ENCODE assay signal across 20 mouse cellular contexts in genomic region chr7:136378321-136378720, GRCm38 (mm10).
DNase-seq lines count a peak whose midpoint lies in the region; ATAC-seq and TF ChIP-seq lines count a peak whose summit lies in the region.
"Had no signal": no experiment of that assay in that cellular context is flagged by ENCODE, and none has a peak within 500 bp of the region (broad histone marks: within the 10 kb centered on the region; RNA-seq: fewer than 3 reads in every experiment).

No protein-coding gene starts in this region.

- peaks cover 45% of the 10 kb centered on the region for H3K4me1 ChIP-seq in heart, embryonic 12.5 days (replicated peaks)
- no peaks in the 10 kb centered on the region for H3K4me1 ChIP-seq in liver, postnatal 0 days (ENCODE audit: insufficient read depth)
- H3K4me1 ChIP-seq in liver, embryonic 11.5 days (replicated peaks; ENCODE audit: control insufficient read depth, insufficient read depth, low read length) = no peaks in the 10 kb centered on the region
- peaks cover 30% of the 10 kb centered on the region for H3K4me1 ChIP-seq in embryonic facial prominence, embryonic 14.5 days (ENCODE audit: control insufficient read depth, insufficient read depth, low read length)
- H3K4me1 ChIP-seq: hindbrain, embryonic 15.5 days; intestine, embryonic 15.5 days; liver, embryonic 13.5 days had no signal

- TF ChIP-seq EP300 in liver, postnatal 0 days (IDR thresholded peaks at IDR 0.05; ENCODE audit: low read depth) = no peak

- H3K36me3 ChIP-seq in heart, embryonic 12.5 days = no peaks in the 10 kb centered on the region
- H3K36me3 ChIP-seq in liver, postnatal 0 days (replicated peaks; ENCODE audit: insufficient read depth, low read length) = no peaks in the 10 kb centered on the region
- H3K36me3 ChIP-seq in liver, embryonic 11.5 days (ENCODE audit: control insufficient read depth, insufficient read depth, low read length) = no peaks in the 10 kb centered on the region
- H3K36me3 ChIP-seq in embryonic facial prominence, embryonic 14.5 days (ENCODE audit: control insufficient read depth, insufficient read depth, low read length) = no peaks in the 10 kb centered on the region
- H3K36me3 ChIP-seq: forebrain, embryonic 15.5 days; G1E; hindbrain, embryonic 15.5 days; intestine, embryonic 15.5 days; liver, embryonic 13.5 days had no signal

- H3K9ac ChIP-seq in heart, embryonic 12.5 days = no peak overlapping the region
- no peak overlapping the region for H3K9ac ChIP-seq in liver, postnatal 0 days (replicated peaks)
- no peak overlapping the region for H3K9ac ChIP-seq in liver, embryonic 11.5 days (ENCODE audit: low read depth, low read length)
- no peak overlapping the region for H3K9ac ChIP-seq in embryonic facial prominence, embryonic 14.5 days (ENCODE audit: low read depth, low read length)
- H3K9ac ChIP-seq: forebrain, embryonic 15.5 days; hindbrain, embryonic 15.5 days; intestine, embryonic 15.5 days; liver, embryonic 13.5 days; lung, embryonic 14.5 days had no signal

- H3K27me3 ChIP-seq in heart, embryonic 12.5 days (replicated peaks) = no peaks in the 10 kb centered on the region
- no peaks in the 10 kb centered on the region for H3K27me3 ChIP-seq in liver, postnatal 0 days (ENCODE audit: insufficient read depth, low read length)
- no peaks in the 10 kb centered on the region for H3K27me3 ChIP-seq in liver, embryonic 11.5 days (replicated peaks; ENCODE audit: control insufficient read depth, insufficient read depth, low read length)
- H3K27me3 ChIP-seq in embryonic facial prominence, embryonic 14.5 days (replicated peaks; ENCODE audit: control insufficient read depth, insufficient read depth, low read length) = no peaks in the 10 kb centered on the region
- H3K27me3 ChIP-seq: forebrain, embryonic 15.5 days; hindbrain, embryonic 15.5 days; intestine, embryonic 15.5 days; liver, embryonic 13.5 days; Patski had no signal

- no peaks in the 10 kb centered on the region for H3K9me3 ChIP-seq in heart, embryonic 12.5 days (replicated peaks)
- H3K9me3 ChIP-seq in liver, postnatal 0 days (ENCODE audit: low read length) = no peaks in the 10 kb centered on the region
- H3K9me3 ChIP-seq in liver, embryonic 11.5 days (ENCODE audit: control insufficient read depth, low read length) = no peaks in the 10 kb centered on the region
- H3K9me3 ChIP-seq in embryonic facial prominence, embryonic 14.5 days (ENCODE audit: control insufficient read depth, low read length) = no peaks in the 10 kb centered on the region
- H3K9me3 ChIP-seq: forebrain, embryonic 15.5 days; hindbrain, embryonic 15.5 days; intestine, embryonic 15.5 days; liver, embryonic 13.5 days had no signal

- no peak for TF ChIP-seq CTCF in liver, postnatal 0 days (IDR thresholded peaks at IDR 0.05; ENCODE audit: low read depth)

- intact Hi-C loops in heart, postnatal 25 days (cut with DNase I) = no loop called here

- no peak for DNase-seq in heart, postnatal 25 days (ENCODE audit: low spot score)
- peak; percentile 7 for DNase-seq in liver, postnatal 0 days
- no peak for DNase-seq in liver, embryonic 11.5 days (ENCODE audit: low spot score)
- DNase-seq in embryonic facial prominence, embryonic 14.5 days (ENCODE audit: low spot score) = no peak
- no peak for DNase-seq in spleen, adult 18-20 months
- DNase-seq in spleen, adult 12 weeks (ENCODE audit: low spot score) = no peak
- DNase-seq: B cell, adult 2 months; cerebellum, adult 11-12 months; kidney, adult 8-10 months; liver, embryonic 13.5 days; midbrain, embryonic 14.5 days; thymus, postnatal 36 days had no signal

- H3K4me3 ChIP-seq in heart, embryonic 12.5 days = no peak overlapping the region
- no peak overlapping the region for H3K4me3 ChIP-seq in liver, postnatal 0 days (ENCODE audit: low read depth, low read length)
- no peak overlapping the region for H3K4me3 ChIP-seq in liver, embryonic 11.5 days (ENCODE audit: low read depth, low read length)
- no peak overlapping the region for H3K4me3 ChIP-seq in embryonic facial prominence, embryonic 14.5 days (ENCODE audit: low read depth, low read length)
- H3K4me3 ChIP-seq: forebrain, embryonic 15.5 days; hindbrain, embryonic 15.5 days; intestine, embryonic 15.5 days; left cerebral cortex, adult 2 months; liver, embryonic 13.5 days had no signal

- H3K4me2 ChIP-seq in heart, embryonic 12.5 days = no peak overlapping the region
- H3K4me2 ChIP-seq in liver, postnatal 0 days (ENCODE audit: low read depth, low read length) = no peak overlapping the region
- no peak overlapping the region for H3K4me2 ChIP-seq in liver, embryonic 11.5 days
- H3K4me2 ChIP-seq in embryonic facial prominence, embryonic 14.5 days (ENCODE audit: low read depth, low read length) = no peak overlapping the region
- H3K4me2 ChIP-seq: forebrain, embryonic 15.5 days; hindbrain, embryonic 15.5 days; intestine, embryonic 15.5 days; liver, embryonic 13.5 days; lung, embryonic 14.5 days had no signal

- H3K27ac ChIP-seq in heart, embryonic 12.5 days (ENCODE audit: poor library complexity, severe bottlenecking) = peak overlapping the region; percentile 57; the same call in 1 of the 2 replicates
- H3K27ac ChIP-seq in liver, postnatal 0 days (ENCODE audit: low read depth) = no peak overlapping the region
- H3K27ac ChIP-seq in liver, embryonic 11.5 days (ENCODE audit: low read depth, low read length) = no peak overlapping the region
- H3K27ac ChIP-seq in embryonic facial prominence, embryonic 14.5 days (replicated peaks; ENCODE audit: low read depth, low read length) = peak overlapping the region; percentile 59; the same call in 1 of the 2 replicates
- H3K27ac ChIP-seq: forebrain, embryonic 15.5 days; hindbrain, embryonic 15.5 days; intestine, embryonic 15.5 days; left cerebral cortex, adult 2 months; liver, embryonic 13.5 days had no signal

- no peak for ATAC-seq in heart, embryonic 12.5 days (ENCODE audit: insufficient number of reproducible peaks, low FRiP score)
- no peak for ATAC-seq in liver, postnatal 0 days
- ATAC-seq in liver, embryonic 11.5 days (replicated peaks; ENCODE audit: low FRiP score) = no peak
- no peak for ATAC-seq in embryonic facial prominence, embryonic 14.5 days (ENCODE audit: low read depth)
- ATAC-seq: forebrain, embryonic 15.5 days; intestine, embryonic 15.5 days; Patski had no signal

- 36% methylated on average over 4 of the region's 4 CpGs for WGBS in heart, embryonic 12.5 days
- 39% methylated on average over 4 of the region's 4 CpGs for WGBS in liver, postnatal 0 days (ENCODE audit: insufficient replicate concordance)
- WGBS in liver, embryonic 11.5 days = 43% methylated on average over 4 of the region's 4 CpGs
- 52% methylated on average over 4 of the region's 4 CpGs for WGBS in embryonic facial prominence, embryonic 14.5 days

Comparison
In these comparisons a context has a peak if more than half of its experiments do, and no peak if none do; other contexts are left out.
1. H3K27ac ChIP-seq: peak in heart, embryonic 12.5 days (single experiment) and embryonic facial prominence, embryonic 14.5 days (single experiment); none in liver, postnatal 0 days (single experiment) and liver, embryonic 11.5 days (single experiment).